Mouse (Mus musculus): ENCODE data around the gene Gm11034. TPM values are rescaled to one million over a fixed set of nuclear protein-coding genes. Genes with fewer than 3 reads are reported as not detected.

Gene Gm11034
- total and polyA plus RNA-seq, 2 experiments from 2014 or later, result not detected

DNA sequence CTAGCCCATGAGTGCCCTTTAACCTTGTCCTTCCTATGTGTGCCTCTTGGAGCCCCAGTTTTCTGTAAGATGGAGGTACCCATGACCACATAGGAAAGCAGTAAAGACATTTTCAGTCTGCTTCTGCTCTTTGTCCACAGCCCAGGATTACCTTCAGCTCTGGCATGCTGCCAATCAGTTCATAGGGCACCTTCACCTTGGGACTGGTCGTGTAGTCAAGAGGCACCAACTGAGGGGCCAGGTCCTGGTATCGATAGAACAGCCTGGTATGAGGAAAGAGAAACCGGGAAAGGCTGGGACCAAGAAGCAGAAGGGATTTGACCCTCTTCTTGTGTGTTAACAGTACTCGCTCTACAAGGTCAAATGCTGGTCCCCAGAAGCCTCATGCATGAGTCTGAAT is 3.2 kb downstream of the Gm11034 start:
- DNase-seq (ENCODE audit: low spot score) (no peak), ATAC-seq (ENCODE audit: low FRiP score) (no peak)
- H3K4me1 ChIP-seq (ENCODE audit: insufficient read depth, low read length), result no peaks in the 10 kb centered on the region
- H3K27me3 ChIP-seq (ENCODE audit: insufficient read depth, low read length), result no peaks in the 10 kb centered on the region; the same call in 1 of the 2 replicates
- H3K4me3 ChIP-seq (ENCODE audit: low read depth, low read length), result no peak overlapping the region
- no peaks in the 10 kb centered on the region for H3K36me3 ChIP-seq (ENCODE audit: insufficient read depth, low read length)
- no peak overlapping the region for H3K9ac ChIP-seq (replicated peaks; ENCODE audit: low read length, poor library complexity, severe bottlenecking)
- WGBS, result 76% methylated on average over 4 of the region's 4 CpGs
- H3K9me3 ChIP-seq (ENCODE audit: low read length), result no peaks in the 10 kb centered on the region
- no peak overlapping the region for H3K4me2 ChIP-seq (ENCODE audit: low read depth, low read length, poor library complexity, severe bottlenecking)
- no peak overlapping the region for H3K27ac ChIP-seq (ENCODE audit: low read depth, low read length)
- TF ChIP-seq CTCF (IDR thresholded peaks at IDR 0.05), result no peak

DNA sequence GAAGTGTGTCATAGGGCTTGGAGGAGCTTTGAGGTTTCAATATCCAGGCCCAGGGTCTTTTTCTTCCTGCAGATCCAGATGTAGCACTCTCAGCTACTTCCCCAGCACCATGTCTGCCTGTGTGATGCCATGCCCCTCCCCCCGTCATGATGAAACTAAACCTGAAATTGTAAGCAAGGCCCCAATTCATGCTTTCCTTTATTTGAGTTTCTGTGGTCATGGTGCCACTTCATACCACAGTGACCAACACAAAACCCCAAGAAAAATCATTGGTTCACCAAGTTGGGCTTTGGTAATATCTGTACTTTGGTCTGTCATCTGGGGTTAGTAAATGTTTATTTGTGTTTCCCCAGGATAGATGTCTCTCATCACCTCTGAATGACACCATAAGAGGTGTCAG is 4.9 kb downstream of the Gm11034 start:
- no peak for TF ChIP-seq CTCF (IDR thresholded peaks at IDR 0.05)
- ATAC-seq (ENCODE audit: low FRiP score), result no peak
- WGBS, result 84% methylated on average over 1 of the region's 1 CpGs
- DNase-seq (ENCODE audit: low spot score), result no peak
- no peaks in the 10 kb centered on the region for H3K4me1 ChIP-seq (ENCODE audit: insufficient read depth, low read length)
- peaks cover 9% of the 10 kb centered on the region; the same call in 1 of the 2 replicates for H3K9me3 ChIP-seq (ENCODE audit: low read length)
- H3K27me3 ChIP-seq (ENCODE audit: insufficient read depth, low read length), result no peaks in the 10 kb centered on the region
- H3K4me3 ChIP-seq (ENCODE audit: low read depth, low read length), result no peak overlapping the region
- no peak overlapping the region for H3K27ac ChIP-seq (ENCODE audit: low read depth, low read length)
- H3K36me3 ChIP-seq (ENCODE audit: insufficient read depth, low read length), result no peaks in the 10 kb centered on the region
- no peak overlapping the region for H3K9ac ChIP-seq (replicated peaks; ENCODE audit: low read length, poor library complexity, severe bottlenecking)
- no peak overlapping the region for H3K4me2 ChIP-seq (ENCODE audit: low read depth, low read length, poor library complexity, severe bottlenecking)

DNA sequence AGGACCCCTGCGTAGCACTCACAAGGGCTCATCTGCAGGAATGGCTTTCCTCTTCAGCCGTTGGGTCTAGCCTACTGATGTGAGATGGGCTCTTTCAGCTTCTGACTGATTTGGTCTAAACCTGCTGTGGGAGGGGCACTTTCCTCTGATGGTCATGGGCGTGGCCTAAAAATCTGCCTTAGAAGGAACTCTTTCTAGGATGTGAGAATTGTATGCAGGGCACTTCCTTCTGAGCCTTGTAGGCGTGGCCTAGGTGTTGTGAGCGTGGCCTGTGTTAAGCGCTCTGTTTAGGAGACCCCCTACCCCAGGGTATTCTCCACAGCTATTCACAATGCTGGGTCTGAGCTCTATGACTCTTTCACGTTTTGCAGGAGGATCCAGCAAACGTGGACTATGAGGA is 15.4 kb downstream of the Gm11034 start:
- WGBS, result 66% methylated on average over 8 of the region's 8 CpGs
- Histone ChIP-seq H3K4me2 (ENCODE audit: low read depth, low read length, poor library complexity, severe bottlenecking) (no peak overlapping the region), H3K9ac (replicated peaks; ENCODE audit: low read length, poor library complexity, severe bottlenecking) (no peak overlapping the region), H3K9me3 (ENCODE audit: low read length) (peaks cover 13% of the 10 kb centered on the region; the same call in 1 of the 2 replicates), H3K27me3 (ENCODE audit: insufficient read depth, low read length) (no peaks in the 10 kb centered on the region), H3K4me1 (ENCODE audit: insufficient read depth, low read length) (no peaks in the 10 kb centered on the region), H3K27ac (ENCODE audit: low read depth, low read length) (no peak overlapping the region), H3K36me3 (ENCODE audit: insufficient read depth, low read length) (no peaks in the 10 kb centered on the region), H3K4me3 (ENCODE audit: low read depth, low read length) (no peak overlapping the region)
- DNase-seq (ENCODE audit: low spot score) (no peak), ATAC-seq (ENCODE audit: low FRiP score) (no peak)
- no peak for TF ChIP-seq CTCF (IDR thresholded peaks at IDR 0.05)

DNA sequence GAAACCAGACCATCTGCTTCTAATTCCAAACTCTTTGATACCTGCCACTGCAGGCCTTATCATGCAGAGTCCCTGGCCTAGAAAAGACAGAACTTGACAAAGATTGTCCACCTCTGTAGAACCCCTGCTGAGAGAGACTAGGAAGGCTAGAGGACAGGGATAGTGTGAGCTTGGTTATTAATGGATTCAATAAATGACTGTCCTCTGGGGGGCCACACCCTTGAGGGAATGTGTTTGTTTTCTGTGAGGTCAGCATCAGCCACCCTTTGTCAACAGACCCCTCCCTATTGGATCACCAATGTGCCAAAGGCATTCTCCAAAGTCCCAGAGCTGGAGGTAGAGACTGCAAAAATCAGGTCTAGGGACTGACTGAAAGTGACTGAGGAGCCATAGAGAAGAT is 21.4 kb downstream of the Gm11034 start:
- ATAC-seq (ENCODE audit: low FRiP score) (no peak), DNase-seq (ENCODE audit: low spot score) (no peak)
- Histone ChIP-seq H3K4me3 (ENCODE audit: low read depth, low read length) (no peak overlapping the region), H3K4me1 (ENCODE audit: insufficient read depth, low read length) (no peaks in the 10 kb centered on the region), H3K9ac (replicated peaks; ENCODE audit: low read length, poor library complexity, severe bottlenecking) (no peak overlapping the region), H3K36me3 (ENCODE audit: insufficient read depth, low read length) (no peaks in the 10 kb centered on the region), H3K27me3 (ENCODE audit: insufficient read depth, low read length) (no peaks in the 10 kb centered on the region), H3K4me2 (ENCODE audit: low read depth, low read length, poor library complexity, severe bottlenecking) (no peak overlapping the region), H3K27ac (ENCODE audit: low read depth, low read length) (no peak overlapping the region), H3K9me3 (ENCODE audit: low read length) (no peaks in the 10 kb centered on the region)
- TF ChIP-seq CTCF (IDR thresholded peaks at IDR 0.05), result no peak

DNA sequence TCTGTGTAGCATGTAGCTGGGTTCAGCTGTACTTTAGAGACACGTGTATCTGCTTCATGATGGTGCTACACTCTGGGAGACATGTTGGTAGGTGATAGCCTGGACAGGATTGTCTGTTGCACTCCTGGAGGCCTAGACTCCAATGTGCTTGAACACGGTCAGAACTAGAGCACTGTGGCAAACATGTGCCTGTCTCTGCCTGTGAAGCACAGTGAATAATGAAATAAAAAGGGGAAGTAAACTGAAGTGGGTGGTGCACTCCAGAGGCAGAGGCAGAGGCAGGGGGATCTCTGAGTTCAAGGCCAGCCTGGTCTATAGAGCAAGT is 23.3 kb downstream of the Gm11034 start:
- Histone ChIP-seq H3K4me1 (ENCODE audit: insufficient read depth, low read length) (no peaks in the 10 kb centered on the region), H3K27ac (ENCODE audit: low read depth, low read length) (no peak overlapping the region)
- 89% methylated on average over 2 of the region's 2 CpGs for WGBS

DNA sequence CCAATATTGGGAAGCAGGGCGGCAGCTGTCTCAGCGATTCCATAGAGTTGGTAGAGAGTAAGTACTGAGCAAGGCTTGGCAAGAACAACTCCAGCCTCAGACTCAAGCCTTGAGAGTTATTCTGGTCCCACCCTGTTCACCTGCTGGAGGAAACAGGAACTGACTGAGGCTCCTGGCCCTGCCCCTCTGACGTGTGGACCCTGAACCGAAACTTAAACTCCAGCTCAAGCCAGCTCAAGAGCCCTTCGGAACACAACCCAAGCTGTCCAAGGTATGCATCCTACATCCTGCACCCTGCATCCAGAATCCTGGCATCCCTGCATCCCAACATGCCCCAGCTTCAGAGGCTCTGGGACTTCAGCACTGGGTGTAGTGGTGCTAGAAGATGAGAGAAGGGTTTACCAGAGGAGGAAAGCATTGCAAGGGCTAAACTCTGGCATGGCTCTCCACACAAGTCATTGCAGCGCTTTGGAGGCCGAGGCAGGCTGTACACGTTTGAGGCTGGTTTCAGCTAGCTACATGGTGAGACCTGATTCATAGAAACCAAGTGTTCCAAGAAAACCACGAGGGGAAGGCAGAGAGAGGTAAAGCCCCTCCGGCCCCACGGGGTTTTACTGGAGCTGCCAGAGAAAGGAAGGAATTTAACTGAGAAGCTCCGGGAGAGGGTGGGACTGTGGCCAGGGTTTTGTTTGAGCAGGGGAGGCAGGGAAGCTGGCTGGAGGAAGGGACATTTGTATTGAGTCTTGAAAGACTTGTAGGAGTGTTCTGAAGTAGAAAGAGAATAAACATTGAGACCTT is 23.8 kb downstream of the Gm11034 start, which contains the start of gene Hsh2d:
TSS of gene Hsh2d (plus strand) at position 222 of the 798 bp plus-strand sequence.
- H3K36me3 ChIP-seq (ENCODE audit: insufficient read depth, low read length), result no peaks in the 10 kb centered on the region
- WGBS, result 70% methylated on average over 12 of the region's 12 CpGs
- no peak within 1 kb of the TSS for H3K4me3 ChIP-seq (ENCODE audit: low read depth, low read length)
- ATAC-seq (ENCODE audit: low FRiP score), result no peak
- H3K4me1 ChIP-seq (ENCODE audit: insufficient read depth, low read length), result no peaks in the 10 kb centered on the region
- no peaks in the 10 kb centered on the region for H3K27me3 ChIP-seq (ENCODE audit: insufficient read depth, low read length)
- TF ChIP-seq CTCF (IDR thresholded peaks at IDR 0.05), result no peak
- no peaks in the 10 kb centered on the region for H3K9me3 ChIP-seq (ENCODE audit: low read length)
- H3K9ac ChIP-seq (replicated peaks; ENCODE audit: low read length, poor library complexity, severe bottlenecking), result no peak within 1 kb of the TSS
- H3K4me2 ChIP-seq (ENCODE audit: low read depth, low read length, poor library complexity, severe bottlenecking), result no peak within 1 kb of the TSS
- no peak for DNase-seq (ENCODE audit: low spot score)
- H3K27ac ChIP-seq (ENCODE audit: low read depth, low read length), result no peak within 1 kb of the TSS

More for the DNA sequence above, 23.3 kb downstream of the Gm11034 start:
- no peak for TF ChIP-seq CTCF (IDR thresholded peaks at IDR 0.05)
- Histone ChIP-seq H3K4me2 (ENCODE audit: low read depth, low read length, poor library complexity, severe bottlenecking) (no peak overlapping the region), H3K27me3 (ENCODE audit: insufficient read depth, low read length) (no peaks in the 10 kb centered on the region), H3K4me3 (ENCODE audit: low read depth, low read length) (no peak overlapping the region), H3K9me3 (ENCODE audit: low read length) (no peaks in the 10 kb centered on the region), H3K9ac (replicated peaks; ENCODE audit: low read length, poor library complexity, severe bottlenecking) (no peak overlapping the region), H3K36me3 (ENCODE audit: insufficient read depth, low read length) (no peaks in the 10 kb centered on the region)
- DNase-seq (ENCODE audit: low spot score) (no peak), ATAC-seq (ENCODE audit: low FRiP score) (no peak)

Data from midbrain, postnatal 0 days (tissue).